Mouse (Mus musculus) granulocyte monocyte progenitor cell, adult 5-6 weeks (primary cell): ENCODE data around the gene Srebf2. TPM values are rescaled to one million over a fixed set of nuclear protein-coding genes. Genes with fewer than 3 reads are reported as not detected.
A peak's percentile ranks its signal among the peaks of the same experiment; 100 is the strongest.
"Not testable (repeated sequence)": the region's sequence is repeated elsewhere in the genome, so short reads cannot be mapped to it uniquely, and the experiment has no call there.

ENCODE experiments used
- ATAC-seq: replicated peaks from 2 replicates; pipeline ENCODE4 v1.8.0; 2016; ENCODE audit warnings: mild to moderate bottlenecking, moderate TSS enrichment, inconsistent platforms; ENCODE audit not compliant: poor library complexity, severe bottlenecking
- total RNA-seq, 2 experiments: library from RNA; stranded (forward) in 1 of 2; stranded (reverse) in 1 of 2; fragments of 200-712, 200-1000 nt in 1 of 2; fragments of >200 nt in 1 of 2; fragmentation: Nextera tagmentation in 1 of 2; gene quantifications; 2 replicates each; pipeline ENCODE4 v1.2.3; 2014 to 2017

The Srebf2 gene
- total RNA-seq, 2 experiments from 2014 or later = 16.5 to 19.0 TPM

DNA sequence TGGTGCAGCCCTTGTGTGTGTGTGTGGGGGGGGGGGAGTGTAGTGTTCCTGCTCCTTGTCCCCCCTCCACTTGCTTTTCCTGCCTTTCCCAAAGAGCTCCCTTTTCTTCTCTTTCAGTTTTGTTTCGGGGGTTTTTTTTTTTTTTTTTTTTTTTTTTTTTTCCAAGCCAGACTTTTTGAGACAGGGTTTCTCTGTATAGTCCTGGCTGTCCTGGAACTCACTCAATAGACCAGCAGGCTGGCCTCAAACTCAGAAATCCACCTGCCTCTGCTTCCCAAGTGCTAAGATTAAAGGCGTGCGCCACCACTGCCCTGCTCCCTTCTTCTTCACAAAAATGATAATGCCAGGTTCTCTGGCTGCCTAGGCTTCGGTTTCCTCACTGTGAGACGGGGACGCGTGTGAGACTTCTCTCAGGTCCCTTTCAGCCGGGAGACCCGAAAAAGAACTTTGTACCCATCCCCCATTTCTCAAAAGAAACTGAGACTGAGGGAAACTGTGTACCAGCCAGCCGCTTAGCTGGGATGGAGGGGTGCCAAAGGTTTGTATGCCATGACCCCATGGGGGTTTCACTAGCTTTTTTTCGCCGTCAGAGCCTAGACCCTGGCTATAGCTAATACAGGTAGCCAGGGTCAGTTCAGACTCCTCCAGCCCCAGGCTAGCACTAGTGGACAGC, 73.2 kb downstream of the Srebf2 start:
- ATAC-seq = no peak

DNA sequence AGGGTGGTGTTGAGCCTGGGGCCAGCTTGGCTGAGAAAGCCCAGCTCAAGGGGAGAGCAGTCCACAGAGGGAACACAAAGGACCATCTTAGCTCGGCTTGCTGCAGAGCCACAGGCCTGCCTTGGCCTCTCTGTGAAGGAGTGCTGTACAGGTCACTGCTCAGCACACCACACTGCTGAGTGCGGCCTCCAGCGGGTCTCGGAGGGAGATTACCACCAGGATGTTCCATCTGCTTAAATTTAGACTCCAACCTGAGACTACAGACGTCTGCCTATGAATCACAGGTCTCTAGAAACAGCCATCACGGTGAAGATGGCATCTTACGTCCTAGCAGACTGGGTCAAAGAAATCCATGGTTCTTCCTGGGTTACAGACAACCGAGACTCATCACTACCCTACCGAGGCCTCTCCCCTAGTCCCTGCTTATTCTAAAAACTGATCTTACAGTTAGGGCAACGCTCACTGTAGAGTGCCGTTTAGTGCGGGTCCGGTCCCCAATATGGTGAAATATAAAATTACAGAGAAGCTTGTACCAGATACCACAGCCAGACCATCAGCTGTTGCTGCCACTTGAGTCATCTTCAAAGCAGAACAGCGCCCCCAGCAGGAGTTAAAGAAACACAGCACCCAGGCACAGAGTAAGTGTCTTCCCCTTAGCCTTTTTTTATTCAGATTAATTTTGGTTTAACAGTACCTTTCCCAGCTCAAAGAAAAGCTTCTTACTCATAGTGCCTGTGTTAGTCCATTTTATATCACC, 74.3 kb downstream of the Srebf2 start:
- ATAC-seq = no peak

DNA sequence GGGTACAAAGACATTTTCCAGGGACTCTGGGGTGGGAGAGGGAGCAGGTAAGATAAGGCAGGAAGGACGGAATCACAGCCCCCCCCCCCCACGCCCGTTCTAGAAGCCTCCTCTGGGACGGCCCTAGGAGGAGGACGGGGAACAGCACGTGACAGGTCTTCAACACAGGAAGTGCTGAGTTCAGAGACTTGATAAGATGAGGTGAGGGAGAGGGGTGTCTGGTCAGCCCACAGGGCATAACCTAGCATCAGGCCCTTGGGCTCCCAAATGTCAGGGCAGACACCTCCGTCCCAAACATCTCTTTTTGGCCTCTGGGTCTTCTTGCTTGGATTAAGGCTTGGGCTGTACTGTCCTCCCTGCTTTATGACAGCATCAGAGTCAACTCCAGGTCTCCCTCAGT, 76.3 kb downstream of the Srebf2 start:
- ATAC-seq = no peak

DNA sequence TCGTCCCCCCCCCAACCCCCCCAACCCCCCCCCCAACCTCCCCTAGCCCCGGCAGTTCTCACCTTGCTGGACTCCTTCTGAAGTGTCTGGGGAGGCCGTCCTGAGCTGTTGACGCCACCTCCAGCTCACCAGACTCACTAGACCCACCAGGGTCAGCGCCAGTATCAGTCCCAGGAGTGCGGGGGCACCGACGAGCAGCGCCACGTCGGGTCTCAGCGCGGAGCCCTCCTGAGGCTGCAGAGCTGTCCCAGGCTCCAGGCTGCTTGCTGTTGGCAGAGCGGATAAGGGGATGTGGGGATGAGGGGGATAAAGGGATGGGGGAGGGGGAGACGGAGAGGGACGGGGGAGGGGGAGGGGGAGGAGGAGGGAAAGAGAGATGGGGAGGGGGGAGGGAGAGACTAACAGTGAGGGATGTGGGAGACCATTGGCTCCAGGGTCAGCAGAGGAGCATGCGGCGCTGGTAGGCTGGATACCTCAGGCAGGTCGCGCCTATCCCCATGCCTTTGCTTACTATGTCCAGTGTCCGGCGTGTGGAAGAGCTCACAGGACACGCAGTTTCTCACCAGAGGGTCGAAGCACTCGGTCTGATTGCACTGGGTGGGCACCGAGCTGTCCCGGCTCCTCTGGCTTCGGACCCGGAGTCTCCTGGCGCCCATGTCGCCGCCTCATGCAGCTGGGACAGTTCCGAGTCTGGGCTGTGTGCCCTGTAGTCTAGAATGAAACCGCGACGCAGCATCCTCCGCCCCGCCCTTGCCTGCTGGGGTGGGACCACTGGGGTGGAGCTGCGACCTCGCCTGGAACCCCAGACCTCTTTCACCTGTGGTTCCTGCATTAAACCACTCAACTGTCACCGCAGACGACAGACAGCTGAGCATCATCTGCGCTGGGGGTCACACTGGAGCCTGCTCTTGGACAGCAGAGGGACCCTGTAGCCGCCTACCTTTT, 76.9 kb downstream of the Srebf2 start, which contains the start of gene Tnfrsf13c:
Gene Tnfrsf13c, minus strand, starts transcription at position 713 of the 945 bp plus-strand sequence.
- ATAC-seq = peak; percentile 70

DNA sequence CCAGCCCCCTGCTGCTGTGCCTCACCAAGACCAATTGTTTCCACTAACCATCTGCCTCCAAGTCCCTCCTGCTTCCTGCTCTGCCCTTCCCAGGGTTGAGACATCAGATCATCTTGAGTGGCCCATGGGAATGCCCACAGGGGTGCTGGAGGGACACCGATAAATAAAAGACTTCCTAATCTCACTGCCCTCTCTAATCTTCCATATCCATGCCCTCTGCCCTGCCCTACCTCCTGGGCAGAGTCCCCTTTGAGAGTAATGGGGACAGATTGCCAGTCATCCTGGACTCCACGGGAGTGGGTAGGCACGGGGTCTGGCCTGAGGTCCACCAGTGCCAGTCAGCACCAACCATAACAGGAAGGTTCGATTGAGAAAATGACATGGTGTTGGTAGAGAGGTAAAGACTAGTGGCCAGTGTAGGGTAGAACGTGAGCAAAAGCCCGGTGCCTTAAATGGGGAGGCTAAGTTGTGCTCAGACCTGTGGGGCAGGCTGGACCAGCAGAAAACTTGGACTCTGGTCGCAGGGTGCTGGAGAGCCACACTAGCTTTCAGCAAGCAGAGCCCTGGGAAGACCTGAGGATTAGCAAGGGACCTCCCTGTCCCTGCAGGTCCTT, 77.7 kb downstream of the Srebf2 start:
- ATAC-seq = peak; percentile 35

DNA sequence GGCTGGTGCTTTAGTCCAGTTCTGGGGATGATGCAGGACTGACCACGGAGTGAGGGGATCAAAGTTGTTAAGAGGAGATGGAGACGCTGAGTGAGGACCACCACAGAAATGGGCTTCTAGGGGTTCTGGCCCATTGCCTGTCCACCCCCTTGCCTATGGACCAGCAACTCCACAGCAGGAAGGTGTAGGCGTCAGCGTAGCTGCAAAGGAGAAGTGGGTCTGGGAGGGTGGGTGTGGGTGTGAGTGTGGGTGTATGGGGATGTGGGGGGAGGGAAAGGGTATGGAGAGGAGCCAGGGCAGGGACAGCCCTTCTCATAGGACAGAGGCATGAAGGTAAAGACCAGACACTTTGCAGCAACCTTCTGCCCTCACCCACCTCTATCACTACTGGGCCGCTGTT, 78.8 kb downstream of the Srebf2 start:
- ATAC-seq = 0 out of 2 replicates have a peak, but pooled peaks have one; percentile 7

DNA sequence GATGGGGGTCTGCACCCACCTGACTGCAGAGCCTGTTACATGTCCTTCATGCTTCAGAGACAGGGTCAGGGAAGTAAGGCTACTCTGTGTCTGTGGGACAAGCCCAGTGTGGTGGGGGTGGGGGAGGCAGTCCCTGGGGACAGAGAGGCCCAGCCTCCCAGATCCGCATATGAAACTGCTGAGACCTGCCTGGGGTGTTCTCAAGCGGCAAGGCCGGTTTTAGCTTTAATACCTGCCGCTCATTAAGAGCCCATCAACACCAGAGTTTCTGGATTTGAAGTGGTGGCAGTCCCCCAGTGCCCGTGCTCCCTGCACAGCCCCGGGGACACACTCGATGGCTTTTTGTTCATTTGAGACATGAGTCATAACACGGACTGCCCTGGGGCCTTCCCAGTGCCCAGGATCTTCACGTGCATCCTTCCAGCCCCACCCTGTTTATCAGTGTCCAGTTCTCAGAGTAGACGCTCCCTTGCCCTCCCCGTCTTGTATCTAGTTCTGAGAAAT, 82.6 kb downstream of the Srebf2 start:
- no peak for ATAC-seq

DNA sequence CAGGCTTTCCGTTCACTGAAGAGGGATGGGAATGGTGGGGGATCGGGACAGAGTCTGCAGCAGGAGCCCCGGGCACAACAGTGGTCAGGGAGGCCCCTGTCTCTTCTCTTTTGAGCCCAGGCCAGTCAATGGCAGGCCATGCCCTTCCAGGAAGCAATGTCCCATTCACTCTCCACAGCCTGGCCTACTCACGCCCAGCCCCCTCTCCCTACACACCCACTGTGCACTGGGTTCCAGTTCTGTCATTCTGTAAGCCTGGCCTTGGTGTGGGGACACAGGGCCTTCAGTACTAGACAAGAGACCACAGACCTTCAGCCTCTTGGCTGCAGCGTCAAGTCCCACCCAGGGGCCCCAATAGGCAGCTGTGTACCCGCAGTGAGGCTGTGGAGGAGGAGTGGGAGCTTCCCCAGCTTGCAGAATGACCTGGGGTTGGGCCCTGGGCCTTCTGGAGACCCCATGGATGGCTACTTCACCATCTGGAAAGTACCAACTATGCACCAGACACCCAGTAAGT, 83.2 kb downstream of the Srebf2 start:
- ATAC-seq = no peak

DNA sequence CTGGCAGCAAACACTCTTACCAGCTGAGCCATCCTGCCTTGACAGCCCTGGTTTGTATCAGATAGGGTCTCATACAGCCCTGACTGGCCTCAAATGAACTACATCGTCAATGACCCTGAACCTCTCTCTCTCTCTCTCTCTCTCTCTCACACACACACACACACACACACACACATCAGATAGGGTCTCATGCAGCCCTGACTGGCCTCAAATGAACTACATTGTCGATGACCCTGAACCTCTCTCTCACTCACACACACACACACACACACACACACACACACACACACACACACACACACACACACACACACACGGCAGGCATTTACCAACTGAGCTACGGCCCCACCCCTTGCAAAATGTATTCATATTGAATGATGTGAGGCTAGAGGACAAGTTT, 84.1 kb downstream of the Srebf2 start:
- no peak for ATAC-seq

DNA sequence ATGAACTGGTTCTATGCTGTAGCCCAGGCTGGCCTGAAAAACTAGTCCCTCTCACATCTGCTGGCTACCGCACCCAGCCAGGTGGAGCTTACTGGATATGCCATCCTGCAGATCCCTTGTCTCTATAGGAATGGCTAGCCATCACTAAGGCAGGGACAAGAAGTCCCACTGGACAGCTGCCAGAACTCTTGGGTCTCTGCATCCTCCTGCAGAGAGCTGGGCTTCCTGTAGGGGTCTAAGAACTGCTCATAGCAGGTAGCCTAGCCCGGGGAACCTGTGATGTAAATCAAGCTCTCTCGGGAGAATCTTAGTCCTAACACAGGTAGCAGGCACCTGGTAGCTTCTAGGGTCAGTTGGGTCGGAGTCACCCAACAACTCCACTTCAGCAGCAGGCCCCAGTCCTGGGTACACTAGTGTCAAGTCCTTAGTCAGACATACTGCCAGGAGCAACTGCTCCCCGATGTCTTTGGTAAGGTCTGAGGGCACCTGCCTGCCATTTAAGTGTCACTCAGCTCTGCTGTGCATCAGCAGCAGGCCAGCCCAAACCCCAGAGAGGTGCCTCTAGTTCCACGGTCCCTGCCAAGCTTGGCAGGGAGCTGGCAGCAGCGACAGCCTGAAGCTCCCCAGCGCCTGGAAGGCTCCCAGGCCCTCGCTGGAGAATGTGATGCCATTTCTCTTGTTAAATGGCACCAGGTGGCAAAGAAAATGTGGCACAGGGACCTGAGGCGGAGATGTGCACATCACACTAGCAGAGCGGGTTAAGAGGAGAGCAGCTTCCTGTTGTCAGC, 84.8 kb downstream of the Srebf2 start:
- no peak for ATAC-seq

DNA sequence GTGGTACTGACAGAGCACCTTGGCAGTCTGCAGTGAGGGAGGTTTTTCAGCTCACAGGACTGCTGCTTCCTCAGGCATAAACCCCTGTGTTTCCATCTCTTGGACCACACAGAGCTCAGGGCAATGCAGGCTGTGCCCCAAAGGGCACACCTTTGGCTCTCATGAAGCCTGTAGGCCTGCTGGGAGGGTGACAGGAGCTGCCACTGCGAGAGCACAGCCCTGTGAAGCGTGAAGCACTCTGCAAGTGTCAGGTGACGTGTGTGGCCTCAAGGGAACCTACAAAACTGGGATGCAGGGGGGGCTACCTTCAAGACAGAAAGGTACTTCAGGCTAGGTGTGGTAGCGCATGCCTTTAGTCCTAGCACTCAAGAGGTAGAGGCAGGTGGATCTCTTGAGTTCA, 85.7 kb downstream of the Srebf2 start:
- ATAC-seq = no peak

DNA sequence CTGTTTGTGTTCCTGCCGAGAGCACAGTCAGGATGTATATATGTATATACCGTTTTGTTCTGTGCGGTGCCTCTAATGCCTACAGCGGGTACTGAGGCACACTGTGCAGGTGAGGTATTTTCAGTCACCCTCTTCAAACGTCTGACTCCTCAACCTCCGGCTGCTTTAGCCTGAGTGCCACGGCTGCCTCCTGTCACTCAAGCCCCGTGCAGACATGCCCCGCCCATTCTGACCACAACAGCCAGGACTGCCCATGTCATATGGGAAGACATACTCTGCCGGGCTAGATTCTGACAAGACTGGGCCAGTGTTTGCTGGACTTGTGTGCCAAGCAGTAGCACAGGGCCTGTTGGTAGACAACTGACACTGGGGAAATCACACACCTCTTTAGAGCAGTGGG, 88.7 kb downstream of the Srebf2 start:
- ATAC-seq = peak; percentile 65

DNA sequence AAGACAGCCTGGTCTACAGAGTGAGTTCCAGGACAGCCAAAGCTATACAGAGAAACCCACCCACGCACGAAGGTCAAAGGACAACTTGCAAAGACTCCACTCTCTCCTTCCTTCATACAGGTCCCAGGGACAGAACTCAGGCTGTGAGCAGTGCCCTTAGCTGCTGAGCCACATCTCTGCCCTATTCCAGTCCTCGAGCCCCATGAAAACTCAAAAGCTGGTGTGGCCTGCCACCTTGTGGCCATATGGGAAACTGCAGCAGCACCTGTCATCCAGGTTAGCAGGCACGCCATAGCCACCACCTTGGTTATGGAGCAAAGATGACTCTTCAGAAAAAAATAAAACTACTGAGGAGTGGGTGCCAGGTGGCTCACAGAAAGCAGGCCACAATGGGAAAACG, 89.6 kb downstream of the Srebf2 start:
- ATAC-seq = peak; percentile 80

DNA sequence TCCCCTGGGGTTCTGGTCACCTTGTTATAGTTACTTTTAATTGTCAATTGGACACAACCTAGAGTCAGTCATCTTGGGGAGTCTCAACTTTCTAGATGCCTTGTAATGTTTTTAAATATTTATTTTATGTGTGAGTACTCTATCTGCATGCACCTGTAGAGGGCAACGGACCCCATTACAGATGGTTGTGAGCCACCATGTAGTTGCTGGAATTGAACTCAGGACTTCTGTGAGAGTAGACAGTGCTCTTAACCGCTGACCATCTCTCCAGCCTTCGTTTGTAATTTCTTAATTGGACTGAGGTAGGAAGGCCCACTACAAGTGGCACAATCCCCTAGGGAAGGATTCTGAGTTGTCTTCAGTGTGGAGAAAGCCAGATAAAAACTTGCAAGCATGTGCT, 96.3 kb downstream of the Srebf2 start:
- no peak for ATAC-seq

DNA sequence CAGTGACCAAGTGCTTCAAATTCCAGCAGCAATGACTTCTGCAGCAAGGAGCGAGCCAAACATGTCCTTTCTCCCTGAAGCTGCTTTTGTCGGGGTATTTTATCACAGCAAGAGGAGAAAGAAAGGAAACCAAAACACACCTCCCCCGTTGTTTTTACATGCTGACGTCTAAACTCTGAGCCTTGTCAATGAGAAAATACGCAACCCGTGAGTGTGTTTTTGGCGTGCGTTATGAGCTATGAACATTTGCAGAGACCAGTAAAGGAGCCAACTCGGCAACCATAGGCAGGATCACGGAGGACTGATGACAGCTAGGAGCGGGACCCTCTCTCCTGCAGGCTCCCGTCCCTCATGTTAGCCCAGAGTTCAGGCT, 96.7 kb downstream of the Srebf2 start:
- no peak for ATAC-seq

DNA sequence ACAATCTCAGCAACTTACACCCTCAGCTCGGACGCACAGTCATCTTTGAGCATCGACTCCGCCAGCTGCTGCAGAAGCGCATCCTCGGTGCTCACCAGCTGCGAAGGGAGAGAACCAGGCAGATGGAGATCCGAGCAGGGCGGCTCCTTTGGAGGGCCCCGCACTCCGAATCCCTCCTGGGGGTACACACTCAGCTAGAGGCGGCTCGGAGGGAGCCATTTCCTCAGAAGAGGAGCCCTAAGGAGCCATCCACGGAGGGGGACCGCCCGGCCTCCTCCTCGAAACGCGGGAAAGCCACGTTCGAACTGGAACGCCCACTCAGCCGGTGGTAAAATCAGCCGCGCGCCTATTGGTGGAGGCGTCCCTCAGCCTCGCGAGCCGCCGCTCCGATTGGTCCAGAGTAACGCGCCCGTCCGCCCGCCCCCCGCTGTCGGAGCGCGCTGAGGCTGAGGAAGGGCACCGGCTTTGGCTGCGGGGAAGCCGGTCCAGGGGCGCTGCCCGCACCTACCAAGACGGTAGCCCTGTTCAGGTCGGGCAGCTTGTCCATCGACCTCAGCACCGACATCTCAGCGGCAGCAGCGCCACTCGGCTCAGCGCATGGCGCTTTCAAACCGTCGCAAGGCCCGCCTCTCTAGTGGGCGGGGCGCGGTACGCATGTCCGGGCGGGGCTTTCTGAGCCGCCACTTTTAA, 97.3 kb downstream of the Srebf2 start, which contains the start of gene Cenpm:
Gene Cenpm, minus strand, starts transcription at position 634 of the 690 bp plus-strand sequence.
- ATAC-seq = peak; percentile 95

DNA sequence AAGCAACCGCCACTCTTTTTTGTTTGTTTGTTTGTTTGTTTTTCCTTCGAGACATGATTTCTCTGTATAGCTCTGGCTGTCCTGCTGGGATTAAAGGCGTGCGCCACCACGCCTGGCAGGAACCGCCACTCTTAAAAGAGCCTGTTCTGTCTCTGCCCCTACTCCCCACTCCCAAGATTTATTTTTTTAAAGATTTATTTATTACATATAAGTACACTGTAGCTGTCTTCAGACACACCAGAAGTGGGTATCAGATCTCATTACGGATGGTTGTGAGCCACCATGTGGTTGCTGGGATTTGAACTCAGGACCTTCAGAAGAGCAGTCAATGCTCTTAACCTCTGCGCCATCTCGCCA, 97.8 kb downstream of the Srebf2 start:
- ATAC-seq = not testable (repeated sequence)

DNA sequence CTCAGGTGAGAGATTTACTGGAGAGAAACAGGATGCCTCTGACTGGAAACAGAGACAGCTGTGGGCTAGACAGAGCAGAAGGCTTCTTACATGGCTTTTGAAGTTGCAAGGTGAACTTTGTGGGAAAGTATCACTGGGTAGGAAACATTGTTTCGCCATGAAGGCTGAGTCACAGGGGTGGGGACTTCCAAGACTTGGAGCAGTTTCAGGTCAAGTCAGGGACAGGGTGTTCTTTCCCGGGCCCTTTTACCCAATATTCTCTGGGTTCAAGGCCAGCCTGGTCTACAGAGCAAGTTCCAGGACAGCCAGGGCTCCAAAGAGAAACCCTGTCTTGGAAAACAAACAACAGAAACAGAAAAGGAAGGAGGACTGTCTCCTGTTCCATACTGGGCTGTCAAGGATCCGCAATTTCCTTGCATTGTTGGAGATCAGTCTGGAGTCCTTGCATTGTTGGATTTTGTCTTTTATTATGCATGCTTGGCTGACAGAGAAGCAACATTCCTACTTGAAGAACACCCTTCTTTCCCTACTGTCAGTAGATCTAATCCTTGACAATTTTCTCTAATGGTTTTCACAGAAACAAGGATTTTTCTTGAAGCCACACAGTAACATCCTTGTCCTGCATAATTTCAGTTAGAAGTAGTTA, 100.3 kb downstream of the Srebf2 start:
- ATAC-seq = no peak
